Mouse (Mus musculus) frontal cortex, postnatal 25 days (tissue): ENCODE data around the gene Fundc2.

Experiments used
- DNase-seq, 2 experiments: peaks; one replicate each; pipeline ENCODE4 v3.0.0; 2022; ENCODE audit warnings: low spot score in 2 of 2

The Fundc2 gene

GRCm38 (mm10) chrX:75382195-75382771 lies at the start of gene Fundc2, which contains the start of gene F8:
Gene Fundc2, plus strand, starts transcription at chrX:75382399.
Gene F8, minus strand, starts transcription at chrX:75382615.
- DNase-seq, result peak; percentile 6 to 32

DNA sequence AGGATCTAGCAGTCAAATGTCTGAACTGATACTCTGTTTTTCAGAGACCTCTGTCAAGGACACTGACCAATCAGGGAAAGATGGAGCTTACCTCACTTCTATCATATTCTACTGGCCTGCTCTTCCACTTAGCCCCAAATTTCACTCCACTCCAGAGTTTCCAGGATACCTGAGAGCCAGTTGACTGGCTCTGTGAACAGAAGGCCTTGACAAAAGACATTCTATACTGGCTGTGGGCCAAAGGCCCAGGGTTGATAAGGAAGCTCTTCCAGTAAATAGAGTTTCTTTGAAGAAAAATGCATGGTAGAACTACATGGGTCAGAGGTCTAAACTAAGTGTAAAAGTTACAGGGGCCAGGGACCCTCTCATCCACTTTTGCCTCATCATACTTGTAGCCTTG lies 12.0 kb upstream of the Fundc2 start:
- no peak for DNase-seq

- DNase-seq, result no peak
These were observed 9.4 kb upstream of the Fundc2 start for GRCm38 (mm10) chrX:75372666-75373425.

DNA sequence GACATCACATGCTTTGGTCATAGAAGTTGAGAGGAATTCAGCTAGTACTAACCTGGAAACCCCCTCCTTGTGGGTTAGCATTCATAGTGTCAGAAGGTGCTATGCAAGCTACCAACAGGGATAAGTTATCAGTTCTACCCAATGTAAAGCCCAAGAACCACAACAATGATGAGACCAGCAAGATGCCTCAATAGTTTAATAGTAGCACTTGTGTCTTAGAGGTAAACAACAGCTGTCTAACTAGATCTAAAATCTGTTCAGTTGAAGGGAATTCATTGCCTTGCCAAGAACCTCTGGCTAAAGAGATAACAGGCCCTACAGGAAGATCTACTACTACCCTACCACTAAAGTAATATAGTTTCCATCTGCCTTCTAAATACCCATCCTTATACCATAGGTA lies 5.4 kb upstream of the Fundc2 start:
- no peak for DNase-seq

- DNase-seq, result no peak
These were observed 1.0 kb upstream of the Fundc2 start for GRCm38 (mm10) chrX:75381176-75381575.

GRCm38 (mm10) chrX:75381699-75382098 lies 500 bp upstream of the Fundc2 start:
- DNase-seq, result no peak

- DNase-seq, result no peak
These were observed 17.3 kb downstream of the Fundc2 start for GRCm38 (mm10) chrX:75399471-75399870.

GRCm38 (mm10) chrX:75402668-75403067 lies 20.5 kb downstream of the Fundc2 start:
- no peak for DNase-seq

DNA sequence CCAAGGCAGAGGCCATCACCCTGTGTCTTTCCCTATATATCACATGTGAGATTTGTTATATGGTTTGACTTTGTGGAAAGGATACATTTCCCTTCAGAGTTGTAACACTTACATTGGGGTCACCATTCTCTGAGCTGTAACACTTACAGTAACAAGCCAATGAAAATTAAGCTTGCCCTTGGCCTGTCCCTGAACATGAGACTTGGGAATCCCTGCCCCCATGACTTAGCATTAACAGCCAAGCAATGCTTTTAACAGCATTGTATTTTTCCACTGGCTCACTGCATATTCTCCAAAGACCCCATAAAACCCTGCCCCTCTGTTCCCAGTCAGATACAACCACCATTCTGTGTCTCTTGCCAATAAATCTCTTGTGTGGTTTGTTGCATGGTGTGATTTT lies 21.2 kb downstream of the Fundc2 start:
- DNase-seq, result no peak

DNA sequence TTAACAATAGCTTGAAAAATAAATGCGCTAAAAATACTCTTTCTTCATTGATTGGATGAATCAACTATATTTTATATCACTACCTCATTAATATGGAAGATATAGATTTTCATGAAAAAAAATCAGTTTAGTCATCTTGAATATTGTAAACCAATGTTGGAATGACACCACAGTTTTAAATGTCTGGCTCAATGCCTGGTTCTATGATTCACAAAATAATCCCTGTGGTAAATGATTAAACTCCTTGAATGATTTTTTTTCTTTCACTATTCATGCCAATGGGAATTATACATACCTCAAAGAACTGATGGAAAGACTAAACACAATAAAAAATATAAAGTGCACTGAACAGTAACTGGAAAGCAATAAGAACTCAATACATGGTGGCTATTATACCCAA lies 27.5 kb downstream of the Fundc2 start:
- no peak for DNase-seq

GRCm38 (mm10) chrX:75415936-75416785 lies 34.0 kb downstream of the Fundc2 start, which contains the start of the genes Cmc4, Mtcp1 and Brcc3:
Gene Cmc4, minus strand, starts transcription at chrX:75416584.
Gene Mtcp1, minus strand, starts transcription at chrX:75416588.
Gene Brcc3, plus strand, starts transcription at chrX:75416628.
- peak; percentile 56 to 64 for DNase-seq
